Mouse (Mus musculus): ENCODE results near the gene Iqcj.

Gene Iqcj

GRCm38 (mm10) chr3:68085024-68085423 lies 193.0 kb downstream of the Iqcj start:
- 53% methylated on average over 2 of the region's 2 CpGs for WGBS

DNA sequence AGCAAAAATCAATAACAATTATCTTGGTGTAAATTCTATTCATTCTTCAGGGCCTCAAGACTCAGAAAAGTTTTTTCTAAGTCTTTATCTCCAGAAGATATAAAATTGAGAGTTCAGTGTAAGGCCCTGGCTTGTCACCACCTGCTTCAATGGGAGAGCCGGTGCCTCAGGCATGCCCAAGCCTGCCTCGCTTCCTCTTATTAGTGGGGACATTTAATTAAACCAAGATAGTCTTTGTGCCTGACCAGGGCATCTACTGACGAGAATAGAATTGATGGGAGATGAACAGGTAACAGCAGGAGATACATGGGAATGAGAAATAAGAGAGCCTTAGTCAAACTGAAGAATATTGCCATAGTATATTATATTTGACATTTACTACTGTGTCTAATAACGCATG lies 200.1 kb downstream of the Iqcj start:
- 86% methylated on average over 4 of the region's 4 CpGs for WGBS

DNA sequence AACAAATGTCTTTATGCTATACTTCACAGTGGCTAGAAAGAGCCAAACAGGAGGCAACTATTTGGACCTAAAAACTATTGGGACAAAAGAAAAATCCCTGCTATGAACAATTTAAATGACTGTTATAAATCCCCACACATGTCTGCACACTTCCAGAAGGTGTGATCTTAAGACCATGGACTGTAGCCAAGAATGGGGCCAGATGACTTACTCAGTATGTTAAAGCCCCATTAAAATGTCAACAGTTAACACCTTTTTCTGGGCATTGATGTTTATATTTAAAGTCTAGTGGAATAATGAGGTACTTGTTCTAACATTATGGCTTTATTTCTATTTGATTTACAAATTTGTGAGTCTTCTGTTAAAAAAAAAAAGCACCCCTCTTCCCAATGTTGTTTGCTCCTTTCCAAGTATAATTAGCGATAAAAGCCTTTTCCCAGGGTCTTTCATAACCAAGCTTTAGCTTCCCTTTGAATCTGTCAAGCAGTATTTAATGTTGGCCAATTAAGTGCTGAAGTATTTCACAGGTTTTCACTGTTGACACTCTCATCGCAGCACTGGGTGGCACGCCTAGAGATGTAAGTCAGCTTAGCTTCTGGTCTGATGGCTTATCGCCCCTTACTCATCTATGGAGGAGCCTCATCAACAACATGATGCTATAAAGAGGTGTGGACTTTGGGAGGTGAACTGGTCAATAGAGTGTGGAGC lies 204.9 kb downstream of the Iqcj start:
- 57% methylated on average over 4 of the region's 4 CpGs for WGBS

- WGBS = 57% methylated on average over 6 of the region's 6 CpGs
These were observed 207.5 kb downstream of the Iqcj start for GRCm38 (mm10) chr3:68099561-68099960.

- 60% methylated on average over 4 of the region's 4 CpGs for WGBS
These were observed 209.3 kb downstream of the Iqcj start for GRCm38 (mm10) chr3:68101343-68101742.

- 50% methylated on average over 2 of the region's 2 CpGs for WGBS
These were observed 213.2 kb downstream of the Iqcj start for GRCm38 (mm10) chr3:68105081-68105685.

Measured in cerebral cortex, adult 2 months (tissue).